Mouse (Mus musculus) E14TG2a.4 (cell line): ENCODE data around the gene Clp1.

Source experiments
- H3K27me3 ChIP-seq: 2 replicates; pipeline ENCODE4 v1.6.1; 2014; ENCODE audit warnings: low read length, control low read depth; ENCODE audit not compliant: insufficient read depth
- H3K36me3 ChIP-seq: 2 replicates; pipeline ENCODE4 v1.6.1; 2014; ENCODE audit warnings: low read length, control low read depth; ENCODE audit not compliant: insufficient read depth
- H3K4me1 ChIP-seq: replicated peaks from 2 replicates; pipeline ENCODE4 v1.6.1; 2014; ENCODE audit warnings: low read depth, low read length, control low read depth
- H3K4me3 ChIP-seq: replicated peaks from 2 replicates; pipeline ENCODE4 v1.5.1; 2014; ENCODE audit warnings: mild to moderate bottlenecking, low read length
- H3K9me3 ChIP-seq: 2 replicates; pipeline ENCODE4 v1.6.1; 2014; ENCODE audit warnings: low read length, control low read depth
- CTCF ChIP-seq: conservative IDR thresholded peaks from 2 replicates; pipeline ENCODE4 v1.5.1; 2014; ENCODE audit warnings: low read length
- NANOG ChIP-seq: IDR thresholded peaks from 2 replicates; pipeline ENCODE4 v1.6.1; 2014; ENCODE audit warnings: borderline replicate concordance, low read length, mixed read lengths
- POU5F1 ChIP-seq: IDR thresholded peaks from 2 replicates; pipeline ENCODE4 v1.6.1; 2014; ENCODE audit warnings: low read length, borderline replicate concordance

Clp1 gene

GRCm38 (mm10) chr2:84714811-84715561 is 12.2 kb downstream of the Clp1 start, which contains the start of gene Zdhhc5:
Zdhhc5 (minus strand) TSS chr2:84715180.
- H3K9me3 ChIP-seq: no peaks in the 10 kb centered on the region
- H3K27me3 ChIP-seq: no peaks in the 10 kb centered on the region
- H3K36me3 ChIP-seq: peaks cover 18% of the 10 kb centered on the region
- TF ChIP-seq NANOG: no peak
- TF ChIP-seq POU5F1: no peak
- TF ChIP-seq CTCF: no peak
- H3K4me1 ChIP-seq: peaks cover 40% of the 10 kb centered on the region
- peak within 1 kb of the TSS; percentile 99 for H3K4me3 ChIP-seq

GRCm38 (mm10) chr2:84714422-84714810 is 12.7 kb downstream of the Clp1 start:
- Histone ChIP-seq H3K36me3 (peaks cover 24% of the 10 kb centered on the region), H3K4me3 (peak overlapping the region; percentile 99), H3K4me1 (peaks cover 46% of the 10 kb centered on the region), H3K9me3 (no peaks in the 10 kb centered on the region), H3K27me3 (no peaks in the 10 kb centered on the region)
- TF ChIP-seq CTCF (no peak), POU5F1 (no peak), NANOG (no peak)

DNA sequence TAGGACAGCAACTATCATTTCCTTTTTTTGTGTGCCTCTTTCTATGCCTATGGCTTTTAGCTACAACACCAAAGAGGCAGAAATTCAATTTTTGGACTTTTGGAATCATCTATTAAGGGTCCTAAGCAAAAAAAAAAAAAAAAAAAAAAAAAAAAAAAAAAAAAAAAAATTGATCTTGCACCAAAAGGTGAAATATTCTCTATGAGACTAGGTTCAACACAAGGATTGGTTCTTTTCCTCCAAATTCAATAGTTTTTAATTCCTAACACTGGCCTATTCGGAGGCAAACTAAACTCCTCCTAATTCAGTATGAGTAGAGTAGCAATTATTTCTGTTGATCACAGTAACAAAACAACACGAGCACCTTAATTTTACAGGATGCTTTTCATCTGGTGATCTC is 15.3 kb downstream of the Clp1 start:
- H3K9me3 ChIP-seq: no peaks in the 10 kb centered on the region
- TF ChIP-seq NANOG (no peak), CTCF (no peak), POU5F1 (no peak)
- no peaks in the 10 kb centered on the region for H3K27me3 ChIP-seq
- H3K36me3 ChIP-seq: peaks cover 49% of the 10 kb centered on the region
- H3K4me3 ChIP-seq: no peak overlapping the region
- H3K4me1 ChIP-seq: peaks cover 60% of the 10 kb centered on the region

DNA sequence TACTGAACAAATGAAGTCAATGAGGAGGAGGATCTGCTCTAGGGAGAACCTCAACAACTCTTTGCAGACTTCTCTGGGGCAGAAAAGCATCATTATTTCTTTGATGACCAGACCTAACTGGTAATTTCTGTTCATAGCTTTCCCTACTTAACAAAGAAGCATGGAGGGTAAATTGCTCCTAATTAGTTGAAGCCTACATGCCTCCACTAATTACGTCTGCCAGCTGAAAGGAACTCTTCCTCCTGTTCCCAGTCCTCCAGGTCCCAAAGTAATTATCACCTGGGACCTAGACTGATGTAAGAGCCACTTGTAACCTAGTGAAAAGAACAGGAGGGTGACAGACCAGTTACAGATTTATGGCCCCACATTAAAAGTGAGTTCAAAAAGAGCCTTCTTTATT is 19.6 kb downstream of the Clp1 start:
- TF ChIP-seq NANOG (no peak), POU5F1 (no peak), CTCF (no peak)
- H3K36me3 ChIP-seq: peaks cover 86% of the 10 kb centered on the region
- no peak overlapping the region for H3K4me3 ChIP-seq
- H3K9me3 ChIP-seq: no peaks in the 10 kb centered on the region
- no peaks in the 10 kb centered on the region for H3K27me3 ChIP-seq
- H3K4me1 ChIP-seq: peaks cover 60% of the 10 kb centered on the region

DNA sequence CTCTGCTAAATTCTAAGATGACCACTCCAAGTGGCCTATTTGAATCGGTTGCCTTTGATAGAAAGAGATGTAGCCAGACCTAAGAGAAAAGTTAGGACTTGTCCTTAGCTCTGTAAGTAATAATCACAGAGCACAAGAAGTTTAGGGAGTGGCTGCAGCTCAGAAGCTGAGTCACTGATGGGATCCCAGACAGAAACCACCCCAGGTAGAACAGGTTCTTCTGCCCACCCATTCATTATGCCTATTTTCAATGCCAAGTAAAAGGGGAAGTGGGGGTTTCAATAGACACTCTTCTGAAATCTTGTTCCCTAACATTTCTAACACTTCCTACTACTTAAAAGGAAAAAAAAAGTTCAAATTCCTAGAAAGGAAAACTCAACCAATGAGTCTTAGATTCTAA is 21.9 kb downstream of the Clp1 start:
- TF ChIP-seq NANOG (no peak), POU5F1 (no peak)
- peaks cover 47% of the 10 kb centered on the region for H3K4me1 ChIP-seq
- H3K36me3 ChIP-seq: peaks cover 87% of the 10 kb centered on the region

GRCm38 (mm10) chr2:84704329-84704728 is 22.8 kb downstream of the Clp1 start:
- no peak for TF ChIP-seq NANOG
- no peak for TF ChIP-seq CTCF
- no peak for TF ChIP-seq POU5F1
- Histone ChIP-seq H3K4me3 (no peak overlapping the region), H3K9me3 (no peaks in the 10 kb centered on the region), H3K4me1 (peaks cover 38% of the 10 kb centered on the region), H3K27me3 (no peaks in the 10 kb centered on the region), H3K36me3 (peaks cover 84% of the 10 kb centered on the region)

More for the DNA sequence above, 21.9 kb downstream of the Clp1 start:
- no peak overlapping the region for H3K4me3 ChIP-seq
- H3K9me3 ChIP-seq: no peaks in the 10 kb centered on the region
- no peaks in the 10 kb centered on the region for H3K27me3 ChIP-seq

DNA sequence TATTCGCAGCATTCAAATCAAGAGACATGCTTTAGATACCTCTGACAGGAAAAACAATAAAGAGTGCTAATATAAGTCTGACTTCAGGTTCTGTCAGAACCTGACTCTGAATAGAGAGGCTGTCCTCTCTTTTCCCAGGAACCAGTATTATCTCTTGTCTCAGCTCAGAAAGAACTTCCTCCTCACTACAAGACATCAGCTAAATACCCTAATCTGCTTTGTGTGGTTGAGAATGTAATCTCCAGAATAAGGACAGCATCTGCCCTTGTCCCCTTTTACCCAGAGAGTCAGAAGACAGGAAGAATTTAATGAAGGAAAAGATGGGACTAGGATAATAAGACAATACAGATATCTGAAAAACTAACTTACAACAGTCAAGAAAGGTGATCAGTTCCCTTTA is 23.7 kb downstream of the Clp1 start:
- Histone ChIP-seq H3K4me1 (peaks cover 36% of the 10 kb centered on the region), H3K4me3 (no peak overlapping the region), H3K9me3 (no peaks in the 10 kb centered on the region), H3K27me3 (no peaks in the 10 kb centered on the region), H3K36me3 (peaks cover 84% of the 10 kb centered on the region)
- TF ChIP-seq CTCF (no peak), POU5F1 (no peak), NANOG (no peak)

DNA sequence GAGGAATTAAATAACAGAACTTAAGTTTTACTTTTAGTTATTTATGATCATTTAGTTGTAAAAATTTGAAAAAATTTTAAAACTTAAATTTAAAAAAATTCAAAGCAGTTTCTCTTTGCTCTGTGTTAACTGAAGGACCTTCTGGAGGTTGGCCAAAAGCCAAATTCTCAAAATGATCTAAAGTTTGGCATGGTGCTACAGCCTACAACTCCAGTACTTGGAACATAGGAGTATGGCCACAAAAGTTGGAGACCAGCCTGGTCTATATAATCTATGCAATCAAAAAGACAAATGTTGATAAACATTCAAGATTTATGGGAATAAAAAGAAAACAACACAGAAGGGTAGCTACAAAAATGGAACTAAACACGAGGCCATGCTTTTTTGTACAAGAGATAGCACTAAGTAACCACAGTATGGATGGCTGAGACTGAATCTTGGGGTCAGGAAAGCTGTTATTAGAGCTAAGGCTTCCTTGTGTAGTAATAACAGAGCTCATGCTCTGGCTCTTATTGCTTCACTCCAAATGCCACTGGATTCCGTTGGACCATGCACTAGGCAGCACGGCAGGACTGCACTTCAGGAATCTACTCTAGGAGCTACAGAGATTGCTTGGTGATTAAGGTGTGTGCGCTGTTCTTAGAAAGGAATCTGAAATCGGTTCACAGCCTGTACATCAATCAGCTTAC is 32.0 kb downstream of the Clp1 start:
- Histone ChIP-seq H3K36me3 (peaks cover 78% of the 10 kb centered on the region), H3K27me3 (no peaks in the 10 kb centered on the region), H3K4me3 (no peak overlapping the region), H3K9me3 (no peaks in the 10 kb centered on the region), H3K4me1 (peaks cover 11% of the 10 kb centered on the region)
- TF ChIP-seq NANOG (no peak), CTCF (no peak), POU5F1 (no peak)

DNA sequence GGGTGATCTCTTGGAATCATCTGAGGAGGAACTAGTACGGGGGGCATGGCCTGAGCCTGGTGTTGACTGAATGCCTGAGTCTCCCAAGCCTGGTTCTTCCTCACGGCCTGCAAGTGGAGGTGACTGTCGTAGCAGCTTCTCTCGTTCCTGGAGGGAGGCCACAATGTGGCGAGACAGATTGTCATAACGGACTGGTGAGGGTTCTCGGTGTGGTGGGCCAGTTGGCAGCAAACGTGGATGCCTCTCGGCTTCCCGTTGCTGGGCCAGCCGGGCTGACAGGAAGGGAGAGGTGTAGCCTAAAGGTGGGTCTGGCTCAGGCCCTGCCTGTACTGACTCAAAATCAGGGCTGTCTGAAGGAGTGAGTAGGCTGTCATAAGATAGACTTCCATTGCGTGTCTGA is 37.1 kb downstream of the Clp1 start:
- H3K36me3 ChIP-seq: peaks cover 96% of the 10 kb centered on the region
- H3K9me3 ChIP-seq: no peaks in the 10 kb centered on the region
- peaks cover 19% of the 10 kb centered on the region for H3K4me1 ChIP-seq
- H3K27me3 ChIP-seq: no peaks in the 10 kb centered on the region
- no peak for TF ChIP-seq NANOG
- TF ChIP-seq POU5F1: no peak
- TF ChIP-seq CTCF: no peak
- H3K4me3 ChIP-seq: no peak overlapping the region
